Mouse (Mus musculus) kidney, embryonic 14.5 days (tissue): ENCODE measurements around the gene H3f3a. TPM values are rescaled to one million over a fixed set of nuclear protein-coding genes. Genes with fewer than 3 reads are reported as not detected.

ENCODE experiments used
- ATAC-seq: fragments of 200-750 bp; cut with Nextera tagmentation; 2 replicates; pipeline ENCODE4 v1.8.0; 2017; ENCODE audit warnings: moderate number of reproducible peaks, mild to moderate bottlenecking, moderate TSS enrichment, moderate library complexity; ENCODE audit not compliant: low FRiP score, low TSS enrichment
- H3K27ac ChIP-seq: fragments of 300-500 bp; sonication (generic); 2 replicates; pipeline ENCODE4 v1.5.1; 2014; ENCODE audit warnings: low read depth, mild to moderate bottlenecking, low read length, moderate library complexity, mixed read lengths
- H3K27me3 ChIP-seq: fragments of 300-500 bp; sonication (generic); 2 replicates; pipeline ENCODE4 v1.6.1; 2014; ENCODE audit warnings: mild to moderate bottlenecking, low read length; ENCODE audit not compliant: control insufficient read depth, insufficient read depth
- H3K36me3 ChIP-seq: fragments of 300-500 bp; sonication (generic); 2 replicates; pipeline ENCODE4 v1.6.1; 2014; ENCODE audit warnings: low read length, mixed read lengths; ENCODE audit not compliant: control insufficient read depth, insufficient read depth
- H3K4me1 ChIP-seq: fragments of 300-500 bp; sonication (generic); 2 replicates; pipeline ENCODE4 v1.6.1; 2014; ENCODE audit warnings: low read length, mixed read lengths; ENCODE audit not compliant: control insufficient read depth, insufficient read depth
- H3K4me2 ChIP-seq: fragments of 300-500 bp; sonication (generic); replicated peaks from 2 replicates; pipeline ENCODE4 v1.6.1; 2014; ENCODE audit warnings: low read depth, mild to moderate bottlenecking, low read length
- H3K4me3 ChIP-seq: fragments of 300-500 bp; sonication (generic); 2 replicates; pipeline ENCODE4 v1.5.1; 2014; ENCODE audit warnings: mild to moderate bottlenecking, low read length
- H3K9ac ChIP-seq: fragments of 300-500 bp; sonication (generic); 2 replicates; pipeline ENCODE4 v1.6.1; 2014; ENCODE audit warnings: low read depth, mild to moderate bottlenecking, low read length, moderate library complexity
- H3K9me3 ChIP-seq: fragments of 300-500 bp; sonication (generic); 2 replicates; pipeline ENCODE4 v1.6.1; 2016; ENCODE audit warnings: low read length; ENCODE audit not compliant: control insufficient read depth
- WGBS: fragments of 180-500 bp; shearing (Covaris S2); extraction: QIAGEN DNeasy Blood & Tissue Kit; methylation state at CpG from one replicate; pipeline ENCODE4 v1.1.7; 2014; 5-methylcytosine and 5-hydroxymethylcytosine counted together
- polyA plus RNA-seq: library from polyadenylated mRNA; unstranded; fragments of >200 nt; fragmentation: Nextera tagmentation; extraction: Ambion mirVana; gene quantifications from 2 replicates; pipeline ENCODE4 v1.2.1, GENCODE M21; 2014

Gene H3f3a
- polyA plus RNA-seq, 1 experiment from 2014 or later, result 2,845 TPM

DNA sequence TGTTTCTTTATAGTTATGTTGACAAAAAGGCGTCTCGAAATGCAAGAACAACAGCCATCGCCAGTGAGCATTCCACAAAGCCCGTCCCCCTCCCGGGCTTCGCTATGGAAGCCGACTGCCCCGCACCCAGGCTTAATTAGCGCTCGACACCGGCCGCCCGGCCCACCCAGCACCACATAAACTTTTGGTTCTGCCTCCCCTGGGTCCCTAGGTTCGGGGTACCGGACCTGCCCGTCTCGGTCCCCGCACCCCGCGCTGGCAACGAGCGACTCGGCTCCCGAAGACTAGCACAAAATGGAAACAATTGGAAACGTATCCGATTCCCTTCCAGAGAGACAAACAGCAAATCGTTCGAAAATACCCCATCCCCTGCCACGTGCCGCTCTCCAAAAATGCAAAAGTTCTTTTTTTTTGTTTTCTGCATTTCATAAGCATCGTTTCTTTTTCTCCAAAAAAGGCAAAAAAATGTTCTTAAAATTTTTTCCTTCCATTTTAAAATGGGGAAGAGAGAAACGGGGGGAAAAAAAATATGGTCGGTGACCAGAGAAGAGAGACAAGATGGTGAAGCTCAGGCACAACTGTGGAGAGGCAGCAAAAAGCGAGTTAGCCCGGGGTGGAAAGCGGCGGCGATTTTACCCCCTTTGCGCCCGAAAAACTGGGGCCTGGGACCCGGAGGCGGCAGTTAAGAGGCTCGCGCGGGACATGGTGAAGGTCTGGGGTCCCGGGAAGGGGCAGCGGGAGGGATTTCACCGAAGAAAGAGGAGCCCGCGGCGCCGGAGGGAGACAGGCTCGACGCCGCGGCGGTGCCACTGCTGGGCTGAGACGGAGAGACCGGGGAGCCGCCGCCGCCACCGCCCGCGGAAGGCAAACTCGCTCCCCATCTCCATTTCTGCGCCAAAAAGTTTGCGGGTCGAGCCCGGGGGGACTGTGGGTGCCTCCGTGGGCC lies 1.0 kb downstream of the H3f3a start:
- H3K36me3 ChIP-seq, result peaks cover 27% of the 10 kb centered on the region

DNA sequence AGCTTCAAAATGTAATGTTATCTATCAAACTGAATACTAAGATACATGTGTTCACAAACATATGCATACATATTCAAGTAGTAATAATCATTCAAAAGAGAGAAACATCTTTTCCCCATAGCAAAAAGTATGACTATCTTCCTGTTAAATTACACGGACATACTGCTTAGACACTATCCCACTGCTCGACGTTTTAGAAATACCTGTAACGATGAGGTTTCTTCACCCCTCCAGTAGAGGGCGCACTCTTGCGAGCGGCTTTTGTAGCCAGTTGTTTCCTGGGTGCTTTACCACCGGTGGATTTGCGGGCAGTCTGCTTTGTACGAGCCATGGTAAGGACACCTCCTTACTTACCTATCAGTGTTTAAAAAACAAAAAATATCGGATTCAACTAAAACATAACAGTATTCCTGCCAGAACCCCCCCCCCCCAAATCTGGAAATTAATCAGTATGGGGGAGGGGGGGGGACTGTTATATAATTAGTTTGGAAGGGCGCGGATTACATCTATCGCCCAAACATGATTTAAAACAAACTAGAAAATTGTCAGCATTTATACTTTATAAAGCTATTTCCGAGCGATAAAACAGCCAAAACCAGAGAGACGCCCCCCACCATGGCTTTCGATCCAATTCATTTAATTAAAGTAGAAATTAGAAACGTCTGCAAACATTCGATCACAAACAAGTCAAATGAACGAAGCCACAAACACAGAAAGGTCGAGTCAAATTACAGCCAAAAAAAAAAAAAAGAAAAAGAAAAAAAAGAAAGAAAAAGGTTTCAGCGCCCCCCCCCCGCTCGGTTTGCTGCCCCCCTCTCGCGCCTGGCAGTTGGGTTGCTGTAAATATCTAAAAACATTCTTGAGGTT lies 1.9 kb downstream of the H3f3a start:
- H3K9me3 ChIP-seq, result no peaks in the 10 kb centered on the region
- WGBS, result 3% methylated on average over 27 of the region's 27 CpGs
- H3K4me2 ChIP-seq, result peak overlapping the region; percentile 46
- peaks cover 6% of the 10 kb centered on the region; the same call in 1 of the 2 replicates for H3K4me1 ChIP-seq
- no peak for ATAC-seq
- H3K36me3 ChIP-seq, result peaks cover 36% of the 10 kb centered on the region
- H3K27me3 ChIP-seq, result no peaks in the 10 kb centered on the region
- H3K9ac ChIP-seq, result peak overlapping the region; percentile 99
- H3K27ac ChIP-seq, result peak overlapping the region; percentile 99
- H3K4me3 ChIP-seq, result peak overlapping the region; percentile 95

More for the DNA sequence above, 1.0 kb downstream of the H3f3a start:
- Histone ChIP-seq H3K27me3 (no peaks in the 10 kb centered on the region), H3K27ac (peak overlapping the region; percentile 99), H3K4me2 (peak overlapping the region; percentile 46), H3K4me3 (peak overlapping the region; percentile 95), H3K9me3 (no peaks in the 10 kb centered on the region), H3K9ac (peak overlapping the region; percentile 99), H3K4me1 (peaks cover 6% of the 10 kb centered on the region; the same call in 1 of the 2 replicates)
- under 1% methylated on average over 71 of the region's 71 CpGs for WGBS
- ATAC-seq, result peak; percentile 0

DNA sequence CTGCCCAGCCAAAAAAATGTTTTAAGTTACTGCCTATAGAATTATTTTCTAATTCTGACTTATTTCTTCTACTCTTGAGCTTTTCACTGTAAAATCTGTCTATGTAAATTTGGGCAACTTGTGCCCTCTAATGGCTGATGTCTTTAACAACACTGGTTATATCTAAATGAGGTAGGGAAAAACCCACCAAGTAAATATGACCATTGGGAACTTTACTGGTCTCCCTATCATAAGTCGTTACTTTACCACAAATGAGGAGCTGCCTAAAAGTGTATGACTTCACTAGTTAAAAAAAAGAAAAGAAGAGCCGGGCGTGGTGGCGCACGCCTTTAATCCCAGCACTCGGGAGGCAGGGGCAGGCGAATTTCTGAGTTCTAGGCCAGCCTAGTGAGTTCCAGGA lies 2.8 kb downstream of the H3f3a start:
- Histone ChIP-seq H3K9me3 (no peaks in the 10 kb centered on the region), H3K27me3 (no peaks in the 10 kb centered on the region), H3K36me3 (peaks cover 45% of the 10 kb centered on the region), H3K4me1 (peaks cover 6% of the 10 kb centered on the region; the same call in 1 of the 2 replicates), H3K9ac (0 out of 2 replicates have a peak overlapping the region, but pooled peaks have one; percentile 23), H3K27ac (no peak overlapping the region), H3K4me3 (peak overlapping the region; percentile 95), H3K4me2 (peak overlapping the region; percentile 46)
- no peak for ATAC-seq
- WGBS, result 62% methylated on average over 7 of the region's 7 CpGs

DNA sequence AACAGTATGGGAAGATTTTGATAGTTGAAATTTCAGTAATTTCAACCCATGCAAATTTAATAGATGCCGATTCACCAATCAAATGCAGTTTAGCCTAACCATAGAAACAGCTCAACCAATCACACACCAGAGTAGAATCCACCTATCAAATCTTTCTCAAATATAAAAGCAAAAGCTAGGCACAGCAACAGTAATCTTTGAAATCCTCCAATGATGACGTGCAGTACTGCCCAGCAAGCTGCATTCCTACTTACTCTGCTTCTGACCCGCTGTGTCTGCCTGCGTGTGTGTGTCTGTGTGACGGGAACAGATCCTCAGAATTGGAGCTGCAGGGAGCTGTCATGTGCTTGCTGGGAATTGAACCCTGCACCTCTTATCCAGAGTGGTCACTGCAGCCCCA lies 4.9 kb downstream of the H3f3a start:
- Histone ChIP-seq H3K27ac (no peak overlapping the region), H3K4me1 (no peaks in the 10 kb centered on the region; the same call in 1 of the 2 replicates), H3K4me2 (no peak overlapping the region), H3K4me3 (no peak overlapping the region), H3K27me3 (no peaks in the 10 kb centered on the region), H3K36me3 (peaks cover 66% of the 10 kb centered on the region), H3K9me3 (no peaks in the 10 kb centered on the region), H3K9ac (no peak overlapping the region)
- no peak for ATAC-seq
- 87% methylated on average over 5 of the region's 5 CpGs for WGBS

DNA sequence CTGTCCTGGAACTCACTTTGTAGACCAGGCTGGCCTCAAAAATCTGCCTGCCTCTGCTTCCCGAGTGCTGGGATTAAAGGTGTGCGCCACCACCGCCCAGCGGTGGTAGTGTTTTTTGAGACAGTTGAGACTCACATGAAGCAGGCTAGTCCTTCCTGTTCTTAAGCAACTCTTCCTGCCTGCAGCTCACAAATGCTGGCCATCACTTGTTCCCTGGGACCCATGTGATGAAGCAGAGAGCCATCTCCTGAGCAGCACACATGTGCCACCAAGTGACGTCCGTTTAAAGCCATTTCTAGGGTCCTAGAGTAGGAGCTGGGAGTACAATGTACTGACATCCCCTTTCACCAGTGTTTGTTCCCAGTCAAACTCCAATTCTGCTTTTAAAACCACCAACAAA lies 9.9 kb downstream of the H3f3a start:
- Histone ChIP-seq H3K9ac (no peak overlapping the region), H3K4me1 (no peaks in the 10 kb centered on the region), H3K4me3 (no peak overlapping the region), H3K27me3 (no peaks in the 10 kb centered on the region), H3K9me3 (no peaks in the 10 kb centered on the region), H3K27ac (no peak overlapping the region), H3K4me2 (no peak overlapping the region), H3K36me3 (peaks cover 73% of the 10 kb centered on the region)
- WGBS, result 89% methylated on average over 6 of the region's 6 CpGs
- no peak for ATAC-seq

DNA sequence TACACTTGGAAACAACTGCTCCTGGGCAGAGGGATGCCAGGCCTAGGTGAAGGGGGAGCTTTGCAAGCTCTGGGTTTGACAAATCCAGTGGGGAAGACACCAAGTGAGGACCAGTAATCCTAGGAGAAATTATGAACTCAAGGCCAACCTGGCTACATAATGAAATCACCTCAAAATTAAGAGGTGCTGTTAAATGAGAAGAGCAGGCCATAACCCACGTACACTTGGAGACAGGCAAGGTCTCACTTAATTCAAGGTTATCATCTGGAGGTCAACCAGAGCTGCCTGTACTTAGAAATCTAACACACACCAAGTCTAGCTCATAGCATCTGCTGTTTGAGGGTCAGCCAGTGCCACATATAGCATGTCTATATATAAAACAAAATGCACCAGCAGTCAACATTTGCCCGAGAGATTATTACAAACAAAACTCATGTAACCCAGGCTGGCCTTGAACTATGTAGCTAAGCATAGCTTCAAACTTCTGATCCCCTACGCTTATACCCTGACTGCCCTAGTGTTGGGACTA lies 12.2 kb downstream of the H3f3a start:
- Histone ChIP-seq H3K27me3 (no peaks in the 10 kb centered on the region), H3K4me2 (no peak overlapping the region), H3K9ac (no peak overlapping the region), H3K4me3 (no peak overlapping the region), H3K27ac (no peak overlapping the region), H3K9me3 (no peaks in the 10 kb centered on the region), H3K4me1 (no peaks in the 10 kb centered on the region), H3K36me3 (peaks cover 52% of the 10 kb centered on the region)
- WGBS, result 85% methylated on average over 3 of the region's 3 CpGs
- ATAC-seq, result peak; percentile 46; the same call in 1 of the 2 replicates

DNA sequence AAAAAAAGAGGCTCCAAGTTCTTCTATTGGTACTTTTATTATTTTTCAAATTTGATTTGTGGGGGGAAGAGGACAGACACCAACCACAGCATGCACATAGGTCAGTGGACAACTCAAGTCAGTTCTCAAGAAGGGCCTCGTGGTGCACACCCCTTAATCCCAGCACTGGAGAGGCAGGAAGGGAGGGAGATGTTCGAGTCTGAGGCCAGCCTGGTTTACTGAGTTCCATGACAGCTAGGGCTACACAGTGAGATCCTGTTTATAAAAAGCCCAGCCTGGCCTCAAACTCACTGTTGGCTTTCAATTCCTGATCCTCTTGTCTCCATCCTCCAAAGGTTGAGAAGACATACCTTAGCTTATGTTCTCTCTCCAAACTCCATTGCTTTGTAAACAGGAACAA lies 12.9 kb downstream of the H3f3a start:
- 0 out of 2 replicates have a peak, but pooled peaks have one; percentile 45 for ATAC-seq
- Histone ChIP-seq H3K4me2 (no peak overlapping the region), H3K9me3 (no peaks in the 10 kb centered on the region), H3K27me3 (no peaks in the 10 kb centered on the region), H3K4me1 (no peaks in the 10 kb centered on the region), H3K36me3 (peaks cover 45% of the 10 kb centered on the region), H3K9ac (no peak overlapping the region), H3K4me3 (no peak overlapping the region), H3K27ac (no peak overlapping the region)
- WGBS, result 58% methylated on average over 2 of the region's 2 CpGs

DNA sequence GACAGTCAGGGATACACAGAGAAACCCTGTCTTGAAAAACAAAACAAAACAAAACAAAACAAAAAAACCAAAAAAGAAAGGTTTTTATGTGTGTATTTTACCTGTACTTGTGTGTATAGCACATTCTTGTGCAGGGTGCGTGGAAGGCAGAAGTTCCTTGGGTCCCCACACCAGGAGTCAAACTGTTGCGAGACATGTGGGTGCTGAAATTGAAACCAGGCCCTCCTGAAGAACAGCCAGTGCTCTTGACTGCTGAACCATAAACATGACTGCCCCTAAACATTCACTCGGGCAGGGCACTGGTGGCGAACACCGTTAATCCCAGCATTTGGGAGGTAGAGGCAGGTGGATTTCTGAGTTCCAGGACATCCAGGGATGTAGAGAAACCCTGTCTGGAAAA lies 13.7 kb downstream of the H3f3a start:
- Histone ChIP-seq H3K9ac (no peak overlapping the region), H3K27me3 (no peaks in the 10 kb centered on the region), H3K4me3 (no peak overlapping the region), H3K36me3 (peaks cover 37% of the 10 kb centered on the region), H3K4me2 (no peak overlapping the region), H3K27ac (no peak overlapping the region), H3K9me3 (no peaks in the 10 kb centered on the region), H3K4me1 (no peaks in the 10 kb centered on the region)
- no peak for ATAC-seq
- WGBS, result 48% methylated on average over 5 of the region's 5 CpGs
